Mouse (Mus musculus): ENCODE measurements at regions not wholly inside any gene's neighbourhood (a gene's known extent, or its start where the extent isn't known, plus 50 kb on each side); places are given as distances from the start of the nearest gene placed in this dataset.

DNA sequence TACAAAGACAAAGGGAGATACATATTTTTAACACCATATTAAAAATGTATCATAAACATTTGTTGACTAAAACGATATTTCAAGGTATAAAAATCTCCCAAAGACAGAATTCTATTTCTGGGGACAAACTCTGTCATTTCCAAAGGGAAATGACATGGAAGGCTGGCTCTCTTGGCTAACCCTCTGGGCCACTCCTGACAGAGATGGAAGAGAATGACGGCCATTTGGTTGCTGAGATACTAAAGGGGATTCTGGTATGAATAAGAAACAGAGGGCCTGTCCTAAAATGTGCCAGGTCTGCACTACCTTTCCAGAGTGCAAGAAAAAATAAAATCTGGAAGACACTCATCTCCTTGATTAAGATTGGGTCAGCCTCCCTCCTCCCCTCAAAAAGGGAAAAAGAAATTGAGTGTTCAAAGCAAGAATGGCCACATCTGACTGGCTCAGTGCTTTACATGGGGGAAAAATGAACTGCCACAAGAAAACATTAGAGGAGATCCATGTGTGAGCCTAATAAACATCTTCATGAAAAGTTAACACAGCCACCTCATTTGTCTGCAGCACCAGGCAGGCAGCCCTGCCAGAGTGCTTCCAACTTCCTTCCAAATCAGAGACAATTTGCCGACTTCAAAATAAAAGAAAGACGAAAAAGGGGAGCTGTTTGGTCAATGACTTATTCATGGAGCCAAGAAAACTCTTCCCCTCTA, 221.1 kb upstream of the Plxna2 start:
- TF ChIP-seq CTCF (IDR thresholded peaks at IDR 0.05; ENCODE audit: borderline replicate concordance, extremely low read depth, insufficient read depth, insufficient read length) (no peak), POLR2A (IDR thresholded peaks at IDR 0.05; ENCODE audit: borderline replicate concordance, extremely low read depth, insufficient read depth, insufficient read length, poor library complexity, severe bottlenecking) (no peak)
